Comparison of ENCODE assay signal across 25 mouse cellular contexts in the genomic region with DNA sequence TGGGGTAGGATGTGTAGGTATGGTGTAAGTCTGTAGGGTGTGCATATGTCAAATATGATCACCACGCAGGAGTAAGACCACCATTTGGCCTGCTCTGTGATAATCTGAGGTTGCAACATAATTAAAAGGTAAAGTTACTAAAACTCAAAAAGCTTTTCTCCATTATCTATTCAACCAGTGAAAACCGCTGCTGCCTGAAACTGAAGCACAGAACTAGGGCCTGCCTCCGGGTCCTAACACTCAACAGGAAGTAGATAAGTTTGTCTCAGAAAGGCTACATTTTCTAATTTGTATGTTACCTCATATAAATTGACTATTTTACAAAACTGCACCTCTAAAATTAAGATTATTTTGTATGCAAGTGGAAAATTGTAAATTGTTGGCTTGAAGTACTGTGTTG.
"Had no signal": no experiment of that assay in that cellular context is flagged by ENCODE, and none has a peak within 500 bp of the region (broad histone marks: within the 10 kb centered on the region; RNA-seq: fewer than 3 reads in every experiment).

No protein-coding gene starts in this region.

- H3K9me3 ChIP-seq: heart, embryonic 10.5 days; heart, embryonic 12.5 days; hindbrain, embryonic 10.5 days; hindbrain, embryonic 12.5 days; intestine, embryonic 15.5 days; limb, embryonic 13.5 days; limb, embryonic 15.5 days; liver, embryonic 12.5 days had no signal

- H3K4me3 ChIP-seq: gastrocnemius, adult 2 months; heart, embryonic 10.5 days; heart, embryonic 12.5 days; hindbrain, embryonic 10.5 days; hindbrain, embryonic 12.5 days; intestine, embryonic 15.5 days; limb, embryonic 13.5 days; limb, embryonic 15.5 days; liver, embryonic 12.5 days had no signal

- H3K27ac ChIP-seq: gastrocnemius, adult 2 months; heart, embryonic 10.5 days; hindbrain, embryonic 10.5 days; hindbrain, embryonic 12.5 days; hindbrain, embryonic 14.5 days; intestine, embryonic 15.5 days; limb, embryonic 13.5 days; limb, embryonic 15.5 days; liver, embryonic 12.5 days had no signal

- H3K27me3 ChIP-seq: heart, embryonic 12.5 days; hindbrain, embryonic 12.5 days; intestine, embryonic 15.5 days; limb, embryonic 13.5 days; limb, embryonic 15.5 days; liver, embryonic 12.5 days had no signal

- H3K36me3 ChIP-seq: heart, embryonic 10.5 days; heart, embryonic 12.5 days; hindbrain, embryonic 10.5 days; hindbrain, embryonic 12.5 days; intestine, embryonic 15.5 days; limb, embryonic 13.5 days; limb, embryonic 15.5 days; liver, embryonic 12.5 days had no signal

- DNase-seq: gastrocnemius, adult 2 months; gastrocnemius, postnatal 10 days; gastrocnemius, postnatal 25 days; heart, adult 18-20 months; heart, postnatal 10 days; heart, postnatal 4 days; kidney, adult 18-20 months; kidney, adult 8-10 months; kidney, postnatal 10 days; kidney, postnatal 36 days; layer of hippocampus, adult 9-11 months; layer of hippocampus, postnatal 36 days; left cerebral cortex, postnatal 4 days had no signal

- ATAC-seq: hindbrain, embryonic 16.5 days; inflammation-experienced regulatory T-cells, adult 6 months; intestine, embryonic 15.5 days; intestine, postnatal 0 days; liver, embryonic 12.5 days had no signal

- H3K9ac ChIP-seq: heart, embryonic 12.5 days; hindbrain, embryonic 12.5 days; hindbrain, embryonic 14.5 days; intestine, embryonic 15.5 days; limb, embryonic 13.5 days; limb, embryonic 15.5 days; liver, embryonic 12.5 days had no signal

- H3K4me1 ChIP-seq: hindbrain, embryonic 10.5 days; hindbrain, embryonic 12.5 days; intestine, embryonic 15.5 days; limb, embryonic 13.5 days; limb, embryonic 15.5 days; liver, embryonic 12.5 days had no signal
